Mouse (Mus musculus) adrenal gland, postnatal 4 days (tissue): ENCODE measurements around the gene Creb5. TPM values are rescaled to one million over a fixed set of nuclear protein-coding genes. Genes with fewer than 3 reads are reported as not detected.
"Not testable (repeated sequence)": the region's sequence is repeated elsewhere in the genome, so short reads cannot be mapped to it uniquely, and the experiment has no call there.

Source experiments
- DNase-seq, 2 experiments: peaks; one replicate each; pipeline ENCODE4 v3.0.0; 2021 to 2022; ENCODE audit warnings: low spot score in 2 of 2, mixed read lengths in 2 of 2
- total RNA-seq, 2 experiments: library from RNA; stranded (reverse); gene quantifications; 2 replicates each; pipeline ENCODE4 v1.2.3; 2021

Gene Creb5
- total RNA-seq, 2 experiments from 2014 or later, result 7.2 to 7.4 TPM

- DNase-seq, result no peak
These were observed 32.7 kb downstream of the Creb5 start for GRCm38 (mm10) chr6:53319543-53320325.

- no peak for DNase-seq
These were observed 50.3 kb downstream of the Creb5 start for GRCm38 (mm10) chr6:53337398-53337797.

- DNase-seq, result no peak
These were observed 65.4 kb downstream of the Creb5 start for GRCm38 (mm10) chr6:53352311-53352960.

- no peak for DNase-seq
These were observed 69.3 kb downstream of the Creb5 start for GRCm38 (mm10) chr6:53356328-53356727.

DNA sequence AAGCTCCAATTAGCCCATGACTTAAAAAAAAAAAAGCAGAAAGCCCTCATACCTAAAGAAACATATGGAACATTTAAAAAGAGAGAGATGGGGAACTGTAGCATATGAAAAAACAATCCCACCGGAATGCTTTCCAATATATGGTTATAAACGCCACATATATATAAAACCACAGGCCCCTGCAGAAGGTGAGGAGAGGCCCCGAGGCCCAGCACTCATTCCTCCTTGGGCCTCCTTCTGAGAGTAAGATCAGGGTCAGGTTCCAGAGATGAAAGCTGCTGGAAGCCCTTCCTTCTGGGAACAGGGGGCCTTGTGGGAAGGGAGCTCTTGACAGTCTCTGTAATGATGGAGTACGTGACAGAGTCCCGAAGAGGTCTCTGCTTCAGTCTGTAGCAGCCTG is 76.5 kb downstream of the Creb5 start:
- no peak for DNase-seq

DNA sequence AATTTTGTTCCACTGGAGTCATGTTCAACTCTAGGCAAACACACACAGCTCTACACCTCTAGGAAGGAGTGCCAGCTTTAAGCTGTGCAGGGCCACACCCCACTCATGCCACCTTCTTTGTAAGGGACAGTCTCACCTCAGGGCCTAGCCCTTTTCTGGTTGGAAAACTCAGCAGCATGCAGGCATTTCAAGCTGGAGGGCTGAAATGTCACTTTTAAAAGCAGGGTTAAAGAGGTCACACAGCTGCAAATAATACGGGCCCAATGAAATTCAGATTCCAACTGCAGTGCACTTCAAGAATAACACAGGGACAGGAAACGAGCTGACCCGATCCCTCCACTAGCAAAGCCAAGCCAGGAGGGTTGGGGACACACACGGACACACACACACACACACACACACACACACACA is 76.9 kb downstream of the Creb5 start:
- no peak for DNase-seq

- no peak for DNase-seq
These were observed 82.1 kb downstream of the Creb5 start for GRCm38 (mm10) chr6:53369147-53369546.

DNA sequence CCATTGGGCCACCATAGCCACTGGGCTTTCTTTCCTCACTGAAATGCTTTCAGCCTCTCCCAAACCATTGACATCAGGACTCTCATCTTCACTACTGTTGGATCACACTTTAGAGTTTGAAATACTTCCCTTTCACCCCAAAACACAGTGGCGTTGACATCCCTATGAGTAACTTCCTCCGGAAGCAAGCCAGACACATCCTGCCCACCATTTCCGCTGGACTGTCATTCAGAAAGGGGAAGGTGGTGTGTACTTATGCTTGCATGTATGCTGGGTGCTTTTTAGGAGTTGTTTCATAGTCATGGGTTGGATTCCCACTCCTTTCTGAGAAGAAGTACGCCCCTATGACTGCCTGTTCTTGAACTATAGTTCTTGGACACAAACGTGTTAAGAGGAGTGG is 82.9 kb downstream of the Creb5 start:
- no peak for DNase-seq

- no peak for DNase-seq
These were observed 84.9 kb downstream of the Creb5 start for GRCm38 (mm10) chr6:53371962-53372361.

DNA sequence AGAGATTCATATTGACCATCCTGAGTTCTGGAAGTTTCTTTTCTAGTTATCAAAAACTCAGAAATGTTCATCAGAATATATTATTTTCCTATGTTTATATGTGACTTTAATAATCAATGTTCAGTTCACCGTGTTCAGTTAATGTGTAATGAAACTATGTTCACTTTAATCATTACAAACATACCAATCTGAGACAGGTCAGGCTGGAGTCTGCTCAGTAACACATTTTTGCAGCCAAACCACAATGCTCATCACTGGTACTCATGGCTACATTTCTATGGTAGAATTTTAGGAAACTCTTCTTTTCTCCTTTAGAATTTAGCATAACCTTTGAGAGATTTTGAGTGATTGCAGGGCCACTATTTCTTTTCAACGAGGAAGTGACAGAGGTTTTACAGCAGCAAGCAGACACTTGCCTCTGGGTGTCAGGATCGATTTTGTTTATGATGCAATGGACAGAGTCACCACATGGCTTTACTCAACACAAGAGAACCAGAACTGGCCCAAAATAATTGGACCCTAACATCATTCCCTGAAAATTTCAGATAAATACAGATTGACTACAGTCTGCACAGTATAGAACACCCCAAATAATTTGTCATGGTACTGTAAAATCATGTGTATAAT is 87.4 kb downstream of the Creb5 start:
- no peak for DNase-seq

DNA sequence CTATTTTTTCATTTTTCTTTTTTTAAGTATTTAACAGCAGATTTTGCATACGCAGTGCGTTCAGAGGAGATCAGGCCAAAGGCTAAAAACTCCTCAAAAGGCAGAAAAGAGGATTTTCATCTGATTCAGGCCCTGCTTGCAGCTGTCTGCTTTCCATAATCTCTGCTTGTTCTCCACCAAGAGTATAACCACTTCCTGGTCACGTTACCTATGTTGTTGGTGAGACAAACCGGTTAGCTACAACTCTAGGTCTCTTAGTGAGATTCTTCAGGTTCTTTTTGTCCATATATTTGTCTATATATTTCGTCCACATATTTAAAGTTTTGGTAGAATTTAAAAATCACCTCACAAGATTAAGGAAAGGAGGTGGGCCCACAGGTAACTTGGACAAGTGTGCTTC is 102.2 kb downstream of the Creb5 start:
- no peak for DNase-seq

DNA sequence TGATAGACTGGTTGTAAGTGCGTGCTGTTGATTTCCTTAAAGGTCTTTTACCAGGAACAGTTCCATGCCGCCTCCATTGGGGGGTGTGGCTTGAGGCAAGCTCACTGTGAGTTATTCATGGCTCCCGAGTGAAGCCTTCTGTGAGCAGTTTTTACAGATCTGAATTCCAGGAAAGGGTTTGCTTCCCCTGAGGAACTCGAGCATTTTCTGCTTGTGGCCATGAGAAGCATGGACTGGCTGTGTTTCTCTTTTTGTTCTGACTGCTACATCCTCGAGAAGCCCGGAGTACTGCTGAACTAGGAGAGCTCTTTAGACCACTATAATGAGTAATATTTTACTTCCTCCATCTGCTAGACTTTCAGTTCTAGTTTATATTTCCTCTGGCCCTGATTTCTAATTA is 103.3 kb downstream of the Creb5 start:
- DNase-seq, result no peak

GRCm38 (mm10) chr6:53394026-53394425 is 107.0 kb downstream of the Creb5 start:
- DNase-seq, result no peak

DNA sequence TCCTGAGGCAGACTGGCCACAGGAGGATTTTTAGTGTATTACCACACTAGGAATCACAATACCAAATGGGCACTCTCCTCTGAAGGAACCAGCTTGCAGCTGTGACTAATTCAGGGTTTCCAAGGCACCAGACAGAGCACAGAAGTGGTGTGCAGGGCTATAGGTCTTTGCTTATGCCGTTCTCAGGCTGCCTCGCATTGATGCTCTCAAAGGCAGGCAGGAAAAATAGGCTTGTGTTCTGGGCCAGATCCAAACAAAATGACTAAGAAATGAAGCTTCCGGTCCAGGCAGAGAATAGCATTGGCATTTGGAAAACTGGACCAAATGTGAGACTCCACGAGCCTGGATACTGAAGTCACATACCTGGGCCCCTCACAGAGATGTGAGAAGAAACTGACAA is 108.1 kb downstream of the Creb5 start:
- no peak for DNase-seq

DNA sequence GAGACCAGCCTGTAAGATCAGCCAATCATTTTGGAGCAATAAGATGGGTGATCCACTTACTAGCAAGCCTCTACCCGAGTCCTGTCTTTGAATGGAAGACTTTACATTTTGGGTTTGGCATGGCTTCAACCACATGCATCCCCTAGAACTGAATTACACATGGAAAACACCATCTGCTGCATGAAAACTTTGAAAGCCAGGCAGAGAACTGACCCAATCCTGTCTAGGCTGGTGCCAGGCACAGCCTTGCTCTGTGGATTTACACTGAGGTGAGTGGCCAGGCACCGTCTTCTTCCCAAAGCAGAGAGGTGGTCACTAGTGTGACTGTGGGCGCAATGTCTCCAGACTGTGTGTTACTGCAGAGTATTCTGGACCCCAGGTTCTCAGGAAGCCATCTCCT is 109.4 kb downstream of the Creb5 start:
- no peak for DNase-seq

DNA sequence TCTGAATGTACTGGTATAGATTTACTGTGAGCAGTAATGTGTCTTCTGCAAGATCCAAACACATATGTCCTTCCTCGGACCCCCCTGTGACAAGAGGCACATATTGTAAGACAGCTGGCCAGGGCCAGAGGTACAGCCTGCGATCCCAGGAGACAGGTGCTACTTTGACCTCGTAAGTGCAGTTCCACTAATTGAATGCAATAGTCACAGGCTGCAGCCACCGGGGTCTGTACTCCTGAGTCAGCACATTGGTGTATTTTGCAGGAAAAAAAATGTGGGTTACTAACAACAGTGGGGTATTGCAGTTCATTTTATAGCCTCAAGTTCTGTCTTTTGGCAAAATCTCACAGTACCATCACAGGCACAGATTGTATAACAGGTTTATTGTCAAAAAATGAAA is 110.7 kb downstream of the Creb5 start:
- no peak for DNase-seq

- DNase-seq, result no peak
These were observed 111.4 kb downstream of the Creb5 start for GRCm38 (mm10) chr6:53398297-53399140.

GRCm38 (mm10) chr6:53401364-53401763 is 114.3 kb downstream of the Creb5 start:
- DNase-seq, result no peak

GRCm38 (mm10) chr6:53402551-53402950 is 115.5 kb downstream of the Creb5 start:
- not testable (repeated sequence) for DNase-seq

DNA sequence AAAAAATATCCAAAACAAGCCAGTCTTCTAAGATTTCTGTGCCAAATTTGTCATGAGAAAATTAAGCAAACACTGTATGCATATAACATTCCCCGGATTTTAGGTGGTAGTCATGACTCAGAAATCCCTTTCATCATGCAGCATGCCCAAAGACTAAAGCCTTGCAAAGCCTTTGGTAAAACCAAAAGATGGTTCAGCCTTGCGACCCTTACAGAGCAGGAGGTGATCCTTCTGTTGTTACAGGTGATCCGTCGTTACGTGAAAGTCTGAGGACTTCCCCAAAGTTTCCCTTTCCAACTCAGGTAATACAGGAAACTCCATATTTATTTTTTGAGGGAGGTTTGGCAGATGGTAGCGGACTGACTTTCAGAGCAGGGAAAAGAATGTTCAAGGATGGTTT is 122.1 kb downstream of the Creb5 start:
- DNase-seq, result no peak

DNA sequence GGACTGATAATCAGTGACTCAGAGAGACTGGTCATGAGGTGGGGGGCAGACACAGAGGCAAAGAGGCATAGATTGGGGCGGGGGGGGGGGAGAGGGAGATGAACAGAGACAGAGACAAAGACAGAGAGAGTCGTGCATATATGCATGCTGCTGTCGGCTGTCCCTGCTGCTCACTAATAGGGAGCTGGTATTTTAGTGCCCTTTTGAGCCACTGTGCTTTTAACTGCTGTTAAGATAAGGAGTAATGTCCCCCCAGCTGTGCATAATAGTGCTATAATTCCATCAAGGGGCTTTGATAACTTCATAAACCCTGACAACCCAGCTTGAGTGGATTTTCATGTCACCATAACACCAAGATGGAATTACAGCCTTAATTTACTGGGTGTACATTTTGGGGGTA is 134.3 kb downstream of the Creb5 start:
- DNase-seq, result no peak
